Mouse (Mus musculus) brain, adult 2 months (tissue): ENCODE measurements at regions not wholly inside any gene's neighbourhood (a gene's known extent, or its start where the extent isn't known, plus 50 kb on each side); places are given as distances from the start of the nearest gene placed in this dataset.
A peak's percentile ranks its signal among the peaks of the same experiment; 100 is the strongest.

Experiments used
- DNase-seq: peaks from one replicate; pipeline ENCODE4 v3.0.0; 2011; ENCODE audit warnings: low read depth, low spot score

GRCm38 (mm10) chr3:73934491-73934890 lies 226.3 kb upstream of the Bche start:
- peak; percentile 28 for DNase-seq

GRCm38 (mm10) chr3:73932185-73932584 lies 224.0 kb upstream of the Bche start:
- DNase-seq: no peak
